Mouse (Mus musculus) midbrain, embryonic 15.5 days (tissue): ENCODE results near the gene Ice2. TPM values are rescaled to one million over a fixed set of nuclear protein-coding genes. Genes with fewer than 3 reads are reported as not detected.

Source experiments
- ATAC-seq: fragments of 200-750 bp; cut with Nextera tagmentation; replicated peaks from 2 replicates; pipeline ENCODE4 v1.8.0; 2017; ENCODE audit warnings: moderate TSS enrichment
- H3K27ac ChIP-seq: fragments of 300-500 bp; sonication (generic); 2 replicates; pipeline ENCODE4 v1.5.1; 2015; ENCODE audit warnings: mild to moderate bottlenecking, inconsistent platforms
- H3K27me3 ChIP-seq: fragments of 300-500 bp; sonication (generic); replicated peaks from 2 replicates; pipeline ENCODE4 v1.6.1; 2015; ENCODE audit warnings: inconsistent platforms
- H3K36me3 ChIP-seq: fragments of 300-500 bp; sonication (generic); replicated peaks from 2 replicates; pipeline ENCODE4 v1.6.1; 2015; ENCODE audit warnings: inconsistent platforms
- H3K4me1 ChIP-seq: fragments of 300-500 bp; sonication (generic); 2 replicates; pipeline ENCODE4 v1.6.1; 2015; ENCODE audit warnings: inconsistent platforms
- H3K4me2 ChIP-seq: fragments of 300-500 bp; sonication (generic); 2 replicates; pipeline ENCODE4 v1.6.1; 2015; ENCODE audit warnings: inconsistent platforms, mild to moderate bottlenecking, moderate library complexity
- H3K4me3 ChIP-seq: fragments of 300-500 bp; sonication (generic); 2 replicates; pipeline ENCODE4 v1.5.1; 2015; ENCODE audit warnings: mild to moderate bottlenecking, inconsistent platforms
- H3K9ac ChIP-seq: fragments of 300-500 bp; sonication (generic); 2 replicates; pipeline ENCODE4 v1.6.1; 2015; ENCODE audit warnings: mild to moderate bottlenecking, inconsistent platforms
- H3K9me3 ChIP-seq: fragments of 300-500 bp; sonication (generic); 2 replicates; pipeline ENCODE4 v1.6.1; 2016; ENCODE audit warnings: inconsistent platforms
- WGBS: fragments of 180-500 bp; shearing (Covaris S2); methylation state at CpG from one replicate; pipeline ENCODE4 v1.1.7; 2015; ENCODE audit warnings: mixed read lengths; 5-methylcytosine and 5-hydroxymethylcytosine counted together
- polyA plus RNA-seq: library from polyadenylated mRNA; unstranded; fragments of >200 nt; fragmentation: Nextera tagmentation; extraction: Ambion mirVana; gene quantifications from 2 replicates; pipeline ENCODE4 v1.2.1, GENCODE M21; 2015

Ice2 gene
- polyA plus RNA-seq = 9.0 and 11.0 TPM in 2 replicates

- Histone ChIP-seq H3K9me3 (no peaks in the 10 kb centered on the region), H3K27ac (peak within 1 kb of the TSS; percentile 93), H3K4me2 (peak within 1 kb of the TSS; percentile 90), H3K36me3 (no peaks in the 10 kb centered on the region), H3K4me1 (peaks cover 13% of the 10 kb centered on the region), H3K4me3 (peak within 1 kb of the TSS; percentile 69), H3K9ac (peak within 1 kb of the TSS; percentile 83), H3K27me3 (no peaks in the 10 kb centered on the region)
- ATAC-seq = peak; percentile 93
- WGBS = 1% methylated on average over 53 of the region's 53 CpGs
These were observed at the start of gene Ice2 for GRCm38 (mm10) chr9:69397760-69398452. Gene Ice2, plus strand, starts transcription at chr9:69397906.

GRCm38 (mm10) chr9:69349537-69349936 lies 48.2 kb upstream of the Ice2 start:
- Histone ChIP-seq H3K4me2 (no peak overlapping the region), H3K27me3 (no peaks in the 10 kb centered on the region), H3K4me3 (no peak overlapping the region), H3K9ac (no peak overlapping the region), H3K9me3 (no peaks in the 10 kb centered on the region), H3K36me3 (no peaks in the 10 kb centered on the region), H3K27ac (no peak overlapping the region), H3K4me1 (peaks cover 11% of the 10 kb centered on the region)
- WGBS = 80% methylated on average over 2 of the region's 2 CpGs
- no peak for ATAC-seq

GRCm38 (mm10) chr9:69354228-69354627 lies 43.5 kb upstream of the Ice2 start:
- H3K4me1 ChIP-seq = peaks cover 10% of the 10 kb centered on the region
- H3K4me2 ChIP-seq = no peak overlapping the region
- 64% methylated on average over 6 of the region's 6 CpGs for WGBS
- no peak for ATAC-seq
- H3K9ac ChIP-seq = no peak overlapping the region
- no peak overlapping the region for H3K27ac ChIP-seq
- no peaks in the 10 kb centered on the region for H3K36me3 ChIP-seq
- H3K27me3 ChIP-seq = no peaks in the 10 kb centered on the region
- H3K4me3 ChIP-seq = no peak overlapping the region
- H3K9me3 ChIP-seq = no peaks in the 10 kb centered on the region

GRCm38 (mm10) chr9:69357834-69358233 lies 39.9 kb upstream of the Ice2 start:
- no peaks in the 10 kb centered on the region for H3K36me3 ChIP-seq
- no peak overlapping the region for H3K4me2 ChIP-seq
- no peaks in the 10 kb centered on the region for H3K27me3 ChIP-seq
- no peak overlapping the region for H3K9ac ChIP-seq
- no peaks in the 10 kb centered on the region for H3K9me3 ChIP-seq
- no peak for ATAC-seq
- 25% methylated on average over 3 of the region's 3 CpGs for WGBS
- H3K4me3 ChIP-seq = no peak overlapping the region
- H3K4me1 ChIP-seq = peaks cover 10% of the 10 kb centered on the region
- no peak overlapping the region for H3K27ac ChIP-seq

- Histone ChIP-seq H3K36me3 (no peaks in the 10 kb centered on the region), H3K9ac (no peak overlapping the region), H3K27me3 (no peaks in the 10 kb centered on the region), H3K4me2 (peak overlapping the region; percentile 13; the same call in 1 of the 2 replicates), H3K4me1 (peaks cover 10% of the 10 kb centered on the region), H3K9me3 (no peaks in the 10 kb centered on the region), H3K27ac (no peak overlapping the region; the same call in 1 of the 2 replicates), H3K4me3 (no peak overlapping the region)
- 43% methylated on average over 6 of the region's 6 CpGs for WGBS
- ATAC-seq = no peak
These were observed 38.9 kb upstream of the Ice2 start for GRCm38 (mm10) chr9:69358797-69359196.

GRCm38 (mm10) chr9:69361951-69362445 lies 35.7 kb upstream of the Ice2 start:
- Histone ChIP-seq H3K4me1 (peaks cover 14% of the 10 kb centered on the region), H3K9ac (no peak overlapping the region), H3K4me2 (no peak overlapping the region), H3K36me3 (no peaks in the 10 kb centered on the region), H3K4me3 (no peak overlapping the region), H3K27ac (no peak overlapping the region), H3K9me3 (no peaks in the 10 kb centered on the region), H3K27me3 (no peaks in the 10 kb centered on the region)
- 88% methylated on average over 8 of the region's 8 CpGs for WGBS
- no peak for ATAC-seq

- no peaks in the 10 kb centered on the region for H3K9me3 ChIP-seq
- peaks cover 16% of the 10 kb centered on the region for H3K4me1 ChIP-seq
- H3K4me2 ChIP-seq = no peak overlapping the region
- WGBS = 48% methylated on average over 4 of the region's 4 CpGs
- no peaks in the 10 kb centered on the region for H3K27me3 ChIP-seq
- H3K27ac ChIP-seq = no peak overlapping the region
- no peak overlapping the region for H3K9ac ChIP-seq
- ATAC-seq = no peak
- no peaks in the 10 kb centered on the region for H3K36me3 ChIP-seq
- no peak overlapping the region for H3K4me3 ChIP-seq
These were observed 34.9 kb upstream of the Ice2 start for GRCm38 (mm10) chr9:69362766-69363165.

- no peak overlapping the region for H3K4me2 ChIP-seq
These were observed 33.6 kb upstream of the Ice2 start for GRCm38 (mm10) chr9:69364117-69364516.

GRCm38 (mm10) chr9:69367055-69367454 lies 30.7 kb upstream of the Ice2 start:
- Histone ChIP-seq H3K9ac (no peak overlapping the region), H3K4me1 (peaks cover 6% of the 10 kb centered on the region; the same call in 1 of the 2 replicates), H3K9me3 (no peaks in the 10 kb centered on the region), H3K4me3 (no peak overlapping the region), H3K27me3 (no peaks in the 10 kb centered on the region), H3K27ac (no peak overlapping the region), H3K36me3 (no peaks in the 10 kb centered on the region), H3K4me2 (no peak overlapping the region)
- WGBS = 81% methylated on average over 4 of the region's 4 CpGs
- no peak for ATAC-seq

More at GRCm38 (mm10) chr9:69364117-69364516, 33.6 kb upstream of the Ice2 start:
- Histone ChIP-seq H3K27me3 (no peaks in the 10 kb centered on the region), H3K36me3 (no peaks in the 10 kb centered on the region), H3K27ac (no peak overlapping the region), H3K9ac (no peak overlapping the region), H3K9me3 (no peaks in the 10 kb centered on the region), H3K4me1 (peaks cover 8% of the 10 kb centered on the region), H3K4me3 (no peak overlapping the region)
- no peak; the same call in 1 of the 2 replicates for ATAC-seq
- 54% methylated on average over 16 of the region's 16 CpGs for WGBS

- no peak for ATAC-seq
- peaks cover 16% of the 10 kb centered on the region; the same call in 1 of the 2 replicates for H3K4me1 ChIP-seq
- H3K27ac ChIP-seq = no peak overlapping the region
- H3K4me3 ChIP-seq = no peak overlapping the region
- H3K9ac ChIP-seq = no peak overlapping the region
- H3K9me3 ChIP-seq = no peaks in the 10 kb centered on the region
- H3K27me3 ChIP-seq = no peaks in the 10 kb centered on the region
- H3K36me3 ChIP-seq = no peaks in the 10 kb centered on the region
- H3K4me2 ChIP-seq = no peak overlapping the region
- WGBS = 72% methylated on average over 8 of the region's 8 CpGs
These were observed 29.6 kb upstream of the Ice2 start for GRCm38 (mm10) chr9:69368071-69368470.

- Histone ChIP-seq H3K4me1 (peaks cover 17% of the 10 kb centered on the region; the same call in 1 of the 2 replicates), H3K27me3 (no peaks in the 10 kb centered on the region), H3K4me3 (no peak overlapping the region), H3K27ac (no peak overlapping the region), H3K9me3 (no peaks in the 10 kb centered on the region), H3K9ac (no peak overlapping the region), H3K4me2 (no peak overlapping the region), H3K36me3 (no peaks in the 10 kb centered on the region)
- 77% methylated on average over 11 of the region's 11 CpGs for WGBS
- no peak for ATAC-seq
These were observed 26.5 kb upstream of the Ice2 start for GRCm38 (mm10) chr9:69371046-69371724.

- H3K9ac ChIP-seq = no peak overlapping the region
- H3K27me3 ChIP-seq = no peaks in the 10 kb centered on the region
- H3K9me3 ChIP-seq = no peaks in the 10 kb centered on the region
- H3K4me3 ChIP-seq = no peak overlapping the region
- no peak overlapping the region for H3K27ac ChIP-seq
- 22% methylated on average over 4 of the region's 4 CpGs for WGBS
- peaks cover 12% of the 10 kb centered on the region; the same call in 1 of the 2 replicates for H3K4me1 ChIP-seq
- H3K36me3 ChIP-seq = peaks cover 4% of the 10 kb centered on the region; the same call in 1 of the 2 replicates
- no peak overlapping the region for H3K4me2 ChIP-seq
- no peak for ATAC-seq
These were observed 24.8 kb upstream of the Ice2 start for GRCm38 (mm10) chr9:69372871-69373270.
